Mouse (Mus musculus) leukemia stem cell, adult 10-12 weeks (primary cell): ENCODE data around the gene Scn9a. TPM values are rescaled to one million over a fixed set of nuclear protein-coding genes. Genes with fewer than 3 reads are reported as not detected.

ENCODE experiments used
- polyA plus RNA-seq: library from polyadenylated mRNA; stranded (reverse); fragments of >175 nt; gene quantifications from 2 replicates; pipeline ENCODE4 v1.2.3, GENCODE M21; 2012; ENCODE audit warnings: low replicate concordance

Gene Scn9a
- polyA plus RNA-seq, result not detected in 2 replicates

DNA sequence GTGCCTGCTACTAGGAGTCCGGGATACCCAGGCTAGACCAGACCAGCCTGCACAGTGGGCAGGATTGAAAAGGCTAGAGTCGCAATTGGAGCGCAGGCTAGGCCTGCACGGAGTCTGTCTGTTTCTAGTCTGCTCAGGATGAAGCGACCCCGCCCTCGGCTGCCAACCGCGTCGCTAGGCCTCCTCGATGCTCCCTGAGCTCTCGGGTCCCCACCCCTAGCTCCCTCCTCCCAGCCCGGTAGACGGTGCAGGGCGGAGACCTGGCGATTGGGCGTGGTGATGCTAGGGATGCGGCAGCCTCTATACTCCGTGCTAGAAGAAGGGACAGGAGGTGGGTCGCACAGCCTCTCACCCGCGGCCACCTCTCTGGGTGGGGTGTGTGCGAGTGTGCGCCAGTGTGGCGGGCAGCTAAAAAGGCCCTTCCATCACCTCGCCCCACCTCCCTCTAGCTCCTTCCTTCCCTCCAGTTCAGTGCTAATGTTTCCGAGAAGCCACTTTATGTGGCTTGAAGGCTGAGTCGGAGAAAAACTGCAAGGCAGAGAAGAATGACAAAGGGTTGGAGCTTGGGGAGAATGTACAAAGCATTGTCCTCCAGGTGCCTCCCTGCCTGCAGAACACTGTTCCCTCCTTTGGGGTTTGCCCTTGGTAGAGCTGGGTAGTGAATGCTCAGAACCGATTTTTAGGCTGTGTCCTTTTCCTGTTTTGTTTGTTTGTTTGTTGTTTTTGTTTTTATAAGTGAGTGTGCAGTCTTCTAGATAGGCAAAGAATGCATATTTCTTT lies at the start of gene Scn9a:
Gene Scn9a, minus strand, starts transcription at position 383 of the 780 bp plus-strand sequence.

DNA sequence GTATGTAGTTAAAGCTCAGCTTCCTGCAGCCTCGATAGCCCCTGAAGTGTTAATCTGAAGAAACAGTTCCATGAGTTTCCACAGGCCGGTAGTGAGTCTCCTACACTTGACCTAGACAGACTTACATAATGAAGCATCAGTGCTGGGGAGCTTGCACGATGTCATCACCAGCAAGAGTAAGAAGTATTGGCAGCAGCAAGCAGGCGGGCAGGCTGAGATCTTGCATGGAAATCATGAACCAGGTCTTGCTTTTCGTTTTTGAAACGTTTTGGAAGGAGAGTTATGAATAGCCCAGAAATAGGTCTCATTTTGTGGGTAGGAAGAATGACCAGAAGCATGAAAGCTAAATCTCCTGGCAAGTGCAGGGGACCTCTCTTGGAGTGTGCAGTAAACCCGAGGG lies 194.1 kb downstream of the Scn9a start, which contains the start of gene Scn1a:
Gene Scn1a, minus strand, starts transcription at position 130 of the 400 bp plus-strand sequence.

Other genes with a start within 250 kb of the Scn9a start
- not detected in 2 replicates for gene Scn1a, start 194.1 kb downstream of the Scn9a start, polyA plus RNA-seq
- not detected in 2 replicates for gene Scn7a, start 150.0 kb upstream of the Scn9a start, polyA plus RNA-seq